Mouse (Mus musculus) granulocyte monocyte progenitor cell, adult 5-6 weeks (primary cell): ENCODE data around the gene Tnip2. TPM values are rescaled to one million over a fixed set of nuclear protein-coding genes. Genes with fewer than 3 reads are reported as not detected.

Experiments
- ATAC-seq: replicated peaks from 2 replicates; pipeline ENCODE4 v1.8.0; 2016; ENCODE audit warnings: mild to moderate bottlenecking, moderate TSS enrichment, inconsistent platforms; ENCODE audit not compliant: poor library complexity, severe bottlenecking
- total RNA-seq, 2 experiments: library from RNA; stranded (forward) in 1 of 2; stranded (reverse) in 1 of 2; fragments of 200-712, 200-1000 nt in 1 of 2; fragments of >200 nt in 1 of 2; fragmentation: Nextera tagmentation in 1 of 2; gene quantifications; 2 replicates each; pipeline ENCODE4 v1.2.3; 2014 to 2017

Gene Tnip2
- 11.8 and 16.2 TPM in 2 replicates for total RNA-seq (2014; fragmentation: Nextera tagmentation)
- total RNA-seq (2017) = 22.0 and 24.4 TPM in 2 replicates

DNA sequence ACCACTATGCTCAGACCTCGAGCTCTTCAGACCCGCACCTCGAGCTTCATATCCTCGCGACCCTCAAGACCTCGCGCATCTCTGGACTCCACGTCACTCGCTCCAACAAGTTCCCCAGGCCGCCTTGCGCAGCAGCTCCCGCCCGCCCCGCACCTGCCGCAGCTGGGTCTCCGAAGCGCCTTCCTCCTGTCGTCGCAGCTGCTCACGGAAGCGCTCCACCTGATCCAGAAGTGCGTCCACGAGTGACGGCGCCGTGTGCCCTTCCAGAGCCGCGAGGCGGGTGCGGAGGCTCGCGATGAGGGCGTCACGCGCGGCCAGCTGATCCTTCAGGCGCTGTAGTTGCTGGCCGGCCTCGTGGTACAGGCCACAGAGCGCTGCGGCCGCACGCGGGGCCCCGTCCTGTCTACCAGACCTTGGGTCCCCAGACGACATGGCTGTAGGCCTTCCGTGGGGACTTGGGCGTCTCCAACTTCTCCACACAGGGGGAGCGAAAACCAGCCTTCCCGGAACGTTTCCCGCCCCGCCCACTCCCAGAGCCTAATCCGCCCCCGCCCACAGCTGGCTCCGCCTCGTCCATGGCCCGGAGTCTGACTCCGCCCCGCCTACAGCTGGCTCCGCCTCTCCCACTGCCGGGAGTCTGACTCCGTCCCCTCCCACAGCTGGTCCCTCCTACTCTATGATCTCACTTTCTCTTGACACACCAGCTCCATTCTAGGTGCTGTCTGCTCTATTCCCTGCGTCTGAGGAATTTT lies at the start of gene Tnip2:
Gene Tnip2 (minus strand): TSS at position 526 of the 752 bp plus-strand sequence.
- ATAC-seq = peak; percentile 90

DNA sequence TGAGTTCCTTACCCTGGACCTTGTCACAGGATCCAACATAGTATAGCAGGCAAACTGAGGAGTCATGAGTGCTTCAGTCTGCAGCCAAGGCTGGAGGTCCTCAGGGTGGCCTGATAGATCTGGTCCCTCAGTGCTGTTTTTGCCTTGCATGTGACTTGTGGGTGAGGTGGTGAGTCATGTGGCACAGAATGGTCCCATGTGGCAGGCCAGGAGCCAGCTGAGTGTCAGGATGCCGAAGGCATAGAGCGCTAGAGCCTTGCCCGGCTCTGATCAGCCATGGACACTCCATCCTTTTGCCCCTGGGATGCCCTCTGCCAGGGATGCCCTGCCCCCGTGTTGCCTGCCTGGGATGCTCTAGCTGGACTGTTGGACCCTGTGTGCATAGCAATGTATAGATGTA lies 38.0 kb upstream of the Tnip2 start:
- no peak for ATAC-seq

DNA sequence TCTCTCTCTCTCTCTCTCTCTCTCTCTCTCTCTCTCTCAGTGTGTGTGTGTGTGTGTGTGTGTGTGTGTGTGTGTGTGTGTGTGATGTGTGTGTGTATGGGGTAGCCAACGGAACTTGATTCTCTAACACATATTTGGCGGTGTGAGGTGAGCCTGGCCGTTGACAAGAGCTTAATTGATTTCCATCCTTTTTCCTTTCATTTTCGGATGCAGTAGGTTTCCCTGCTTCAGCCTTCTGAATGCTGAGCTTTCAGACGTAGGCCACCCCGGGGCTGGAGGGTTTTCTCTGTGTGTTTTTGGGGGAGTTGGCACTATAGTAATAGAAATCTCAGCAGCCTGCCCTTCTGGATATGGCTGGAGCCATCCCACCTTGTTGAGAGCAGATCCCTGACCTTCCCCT lies 36.5 kb upstream of the Tnip2 start:
- no peak for ATAC-seq

DNA sequence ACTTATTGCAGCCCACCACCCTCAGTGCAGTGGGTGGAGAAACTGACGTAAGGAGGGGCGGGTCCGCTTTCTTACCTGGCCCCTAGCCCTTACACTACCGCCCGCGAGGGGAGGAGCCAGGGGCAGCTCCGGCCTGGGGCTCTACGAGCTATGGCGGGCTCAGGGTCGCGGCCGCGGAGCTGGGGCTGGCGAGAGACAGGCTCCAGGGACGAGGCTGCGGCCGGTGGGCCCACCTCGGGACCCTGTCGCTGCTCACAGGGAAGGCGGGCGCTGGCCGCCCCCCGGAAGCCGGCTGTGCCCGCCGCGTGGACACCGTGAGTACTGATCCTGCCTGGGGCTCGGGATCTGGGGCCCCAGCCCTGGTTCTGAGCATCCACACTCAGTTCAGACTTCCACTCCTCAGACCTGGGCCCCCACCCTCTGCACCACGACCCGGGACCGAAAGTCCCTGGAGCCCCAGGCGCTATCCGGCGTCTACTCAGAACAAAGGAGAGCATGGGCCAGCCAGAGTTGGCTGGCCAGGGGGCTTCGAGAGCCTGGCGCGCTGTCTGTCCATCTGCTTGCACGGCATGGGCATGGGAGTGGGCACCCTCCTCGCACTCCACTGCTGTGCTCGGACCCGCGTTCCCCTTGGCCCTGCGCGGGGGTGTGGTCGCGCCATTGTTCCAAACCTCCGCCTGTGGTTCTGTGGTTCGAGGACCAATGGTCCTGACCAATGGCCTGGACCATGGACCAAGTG lies 35.9 kb upstream of the Tnip2 start:
- peak; percentile 73 for ATAC-seq

DNA sequence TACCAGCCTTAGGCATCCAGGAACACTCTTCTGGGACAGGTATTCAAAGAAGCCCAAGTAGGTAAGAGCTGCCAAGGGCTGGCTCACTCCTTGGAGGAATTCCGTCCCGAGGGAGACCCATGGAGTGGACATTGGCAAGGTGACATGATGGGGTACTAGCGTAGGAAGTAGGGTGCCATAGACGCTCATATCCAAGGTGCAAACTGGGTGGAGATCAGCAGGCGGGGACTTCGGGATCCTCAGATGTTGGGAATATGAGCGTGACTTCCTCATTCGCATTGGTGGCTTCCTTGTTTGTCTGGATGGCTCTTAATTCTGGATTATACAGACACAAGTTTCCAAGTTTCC lies 35.3 kb upstream of the Tnip2 start:
- no peak for ATAC-seq

DNA sequence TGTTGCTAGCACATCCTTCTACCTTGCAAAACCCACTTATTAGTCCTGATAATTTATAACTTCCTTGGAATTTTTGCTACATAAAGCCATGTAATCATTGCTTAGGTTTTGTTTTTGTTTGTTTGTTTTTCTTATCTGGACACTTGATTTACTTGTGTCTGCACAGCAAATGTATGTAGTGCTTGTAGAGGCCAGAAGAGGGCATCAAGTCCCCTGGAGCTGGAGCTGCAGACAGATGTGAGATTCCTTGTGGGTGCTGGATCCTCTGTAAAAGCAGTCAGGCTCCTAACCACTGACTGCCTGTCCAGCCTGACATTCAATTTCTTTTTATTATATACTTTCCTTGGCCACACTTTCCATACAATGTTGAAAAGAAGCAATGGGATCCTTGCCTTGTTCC lies 33.6 kb upstream of the Tnip2 start:
- ATAC-seq = no peak

DNA sequence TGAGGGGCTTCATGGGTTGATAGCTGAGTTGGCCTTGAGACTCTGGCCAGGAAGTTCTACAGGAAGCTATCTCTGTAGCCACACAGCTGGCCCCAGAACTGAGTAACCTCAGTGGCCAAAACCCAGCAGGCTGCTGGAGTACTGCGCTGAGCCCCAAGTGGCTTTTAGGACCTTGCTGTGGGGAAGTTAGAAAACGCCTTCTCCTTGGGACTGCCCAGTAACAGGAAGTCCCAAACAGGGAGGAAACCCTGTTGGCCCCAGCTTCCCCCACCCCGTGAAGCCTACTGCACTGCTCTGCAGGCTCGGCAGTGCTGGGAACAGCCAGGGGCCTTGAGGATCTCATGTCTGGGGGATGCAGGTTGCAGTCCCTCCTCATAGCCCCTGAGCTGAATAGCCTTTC lies 29.3 kb upstream of the Tnip2 start:
- peak; percentile 77 for ATAC-seq

DNA sequence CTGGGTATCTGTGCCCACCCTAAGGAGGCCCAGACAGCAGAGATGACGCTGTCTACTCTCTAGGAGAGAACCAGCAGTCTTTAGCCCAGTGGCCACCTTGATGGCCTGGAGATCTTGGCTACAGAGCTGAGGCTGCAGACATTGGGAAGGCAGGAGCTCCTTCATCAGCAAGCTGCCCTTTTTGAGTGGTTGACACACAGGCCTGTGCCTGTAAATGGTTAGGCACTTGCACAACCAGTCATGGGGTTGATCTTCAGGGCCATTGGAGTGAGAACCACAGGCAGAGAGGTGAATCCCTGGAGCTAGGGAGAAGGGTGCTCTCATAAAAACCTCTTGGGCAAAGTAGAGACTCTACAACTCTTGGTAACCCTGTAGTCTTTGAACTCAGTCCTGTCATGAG lies 28.4 kb upstream of the Tnip2 start:
- ATAC-seq = 0 out of 2 replicates have a peak, but pooled peaks have one; percentile 16

DNA sequence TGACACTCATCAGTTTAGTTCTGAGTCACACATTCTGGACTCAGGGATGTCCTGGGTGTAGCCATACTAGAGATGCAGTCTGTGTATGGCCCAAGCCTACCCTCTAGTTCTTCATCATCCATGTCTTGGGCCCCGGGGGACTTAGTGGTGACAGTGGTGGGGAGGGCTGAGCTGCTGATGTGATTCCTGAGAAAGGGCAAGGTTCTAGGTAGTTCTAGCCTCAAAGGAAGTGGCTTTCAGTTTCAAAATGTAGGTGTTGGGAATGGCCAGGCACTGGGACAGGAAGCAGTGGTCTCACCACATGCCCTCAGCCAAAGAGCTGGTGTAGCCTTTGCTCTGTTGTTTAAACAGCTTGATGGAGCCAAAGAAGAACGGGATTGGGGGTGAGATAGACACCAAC lies 25.3 kb upstream of the Tnip2 start:
- ATAC-seq = no peak

DNA sequence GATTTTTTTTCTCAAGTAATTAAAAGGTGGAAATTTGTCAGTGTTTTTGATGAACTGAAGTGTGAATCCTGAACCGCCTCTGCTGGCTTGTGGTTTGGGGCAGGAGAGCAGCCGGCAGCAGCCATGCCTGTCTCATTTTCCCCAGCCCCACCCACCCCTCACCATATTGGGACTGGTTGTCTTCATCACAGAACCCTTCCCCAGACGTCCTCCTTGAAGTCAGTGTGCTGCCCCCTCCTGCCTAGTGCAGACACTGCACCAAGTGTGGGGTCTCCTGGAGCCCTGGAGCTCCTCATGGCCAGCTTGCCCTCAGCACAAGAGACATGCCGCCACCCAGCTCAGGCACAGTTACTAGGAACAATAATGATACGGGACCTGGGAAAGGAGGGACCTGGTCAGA lies 24.7 kb upstream of the Tnip2 start:
- ATAC-seq = peak; percentile 20; the same call in 1 of the 2 replicates

DNA sequence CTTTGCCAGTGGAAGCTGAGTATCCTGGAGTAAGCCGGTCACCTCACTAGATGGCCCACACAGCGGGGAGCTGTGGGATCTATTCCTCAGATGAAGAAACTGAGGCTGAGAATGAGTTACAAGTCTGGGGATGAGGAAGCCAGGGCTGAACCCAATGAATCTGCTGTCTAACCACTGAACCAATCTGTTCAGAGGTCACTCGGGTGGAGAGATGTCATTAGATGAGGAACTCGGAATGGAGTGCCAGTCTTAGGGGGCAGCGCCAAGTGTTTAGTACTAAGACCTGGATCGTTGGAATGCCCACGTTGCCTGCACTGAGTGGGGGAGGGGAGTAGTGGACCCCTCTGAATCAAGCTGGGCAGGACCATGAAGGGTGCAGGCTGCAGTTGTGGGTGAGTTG lies 24.3 kb upstream of the Tnip2 start:
- no peak for ATAC-seq

DNA sequence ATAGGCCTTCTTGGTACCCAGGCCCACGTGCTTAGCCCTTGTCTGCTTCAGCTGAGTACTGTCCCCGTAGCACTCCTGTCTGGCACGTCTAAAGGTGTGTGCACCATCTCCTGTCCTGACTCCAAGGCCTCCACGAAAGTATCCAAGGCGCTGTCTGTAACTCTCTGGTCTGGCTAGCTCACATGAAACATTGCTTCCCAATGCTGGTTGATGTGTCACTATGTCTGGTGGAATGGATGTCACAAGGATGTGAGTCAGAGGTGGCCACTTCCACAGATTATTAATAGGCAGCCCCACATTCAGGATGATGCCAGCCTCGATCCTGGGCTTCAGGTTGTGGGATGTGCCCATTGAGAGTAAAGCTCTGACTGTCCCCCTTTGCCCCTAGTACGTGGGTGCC lies 22.0 kb upstream of the Tnip2 start:
- ATAC-seq = no peak

DNA sequence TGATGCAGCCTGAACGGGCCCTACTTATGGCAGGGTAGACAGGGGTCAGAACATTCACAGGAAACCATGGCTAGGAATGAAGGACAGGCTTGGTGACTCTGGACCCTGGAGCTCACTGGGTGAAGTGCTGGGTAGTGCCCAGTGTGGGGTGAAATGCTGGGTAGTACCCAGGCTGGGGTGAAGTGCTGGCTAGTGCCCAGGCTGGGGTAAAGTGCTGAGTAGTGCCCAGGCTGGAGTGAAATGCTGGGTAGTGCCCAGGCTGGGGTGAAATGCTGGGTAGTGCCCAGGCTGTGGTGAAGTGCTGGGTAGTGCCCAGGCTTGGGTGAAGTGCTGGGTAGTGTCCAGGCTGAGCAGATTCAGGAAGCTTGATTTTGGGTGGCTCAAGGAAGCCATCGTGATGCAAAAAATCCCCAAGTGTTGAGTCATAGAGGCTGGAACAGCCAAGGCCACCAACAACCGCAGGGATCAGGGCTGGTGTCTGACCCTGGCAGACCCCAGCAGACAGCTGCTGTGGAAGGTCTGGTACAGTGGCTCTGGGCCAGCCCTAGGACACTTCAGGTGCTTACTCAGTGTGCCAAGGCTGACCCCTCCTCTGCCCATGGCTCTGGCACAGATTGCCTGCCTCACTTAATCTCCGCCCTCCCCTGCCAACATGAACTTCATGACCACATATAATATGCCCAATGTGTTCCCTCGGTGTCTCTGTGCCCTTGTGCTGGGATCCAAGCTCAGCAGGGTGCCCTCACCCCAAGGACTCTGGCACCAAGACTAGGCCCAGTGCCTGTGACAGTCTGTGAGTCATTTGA lies 21.2 kb upstream of the Tnip2 start:
- peak; percentile 38 for ATAC-seq

DNA sequence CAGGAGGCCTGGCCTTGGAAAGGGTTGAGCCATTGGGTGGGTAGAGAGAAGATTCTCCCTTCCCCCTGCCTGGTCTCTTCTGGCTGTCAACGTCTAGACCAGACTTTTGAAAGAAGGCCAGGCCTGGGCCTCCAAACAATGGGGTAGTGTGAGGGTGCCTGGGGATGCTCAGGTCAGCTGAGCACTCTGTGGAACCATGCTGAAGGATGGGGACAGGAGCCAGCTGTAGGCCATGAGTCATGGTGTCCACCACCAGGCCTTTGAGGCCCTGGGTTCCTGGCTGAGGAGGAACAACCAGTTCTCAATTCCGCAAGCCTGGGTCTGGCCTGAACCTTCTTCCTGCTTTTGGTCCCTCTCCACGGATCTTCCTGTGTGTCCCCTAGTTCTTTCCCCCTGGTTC lies 20.0 kb upstream of the Tnip2 start:
- peak; percentile 60 for ATAC-seq

DNA sequence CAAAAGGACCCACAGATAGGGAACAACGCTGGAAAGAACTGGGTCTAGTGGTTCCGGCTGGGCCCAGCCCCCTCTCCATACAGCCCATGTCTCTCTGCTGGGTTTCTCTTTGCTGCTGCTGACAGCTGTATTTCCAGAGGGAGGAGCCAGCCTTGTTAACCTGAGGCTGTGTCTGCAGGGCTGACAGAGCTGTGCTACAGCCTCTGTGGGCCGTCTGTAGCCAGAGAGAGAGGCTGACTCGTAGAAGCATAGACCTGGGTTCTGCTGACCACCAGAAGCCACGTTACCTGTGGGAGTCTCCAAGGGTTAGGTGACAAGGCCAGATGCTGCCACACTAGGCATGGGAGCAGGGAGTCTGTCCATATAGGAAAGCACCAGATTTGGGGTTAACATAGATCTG lies 19.3 kb upstream of the Tnip2 start:
- ATAC-seq = no peak

DNA sequence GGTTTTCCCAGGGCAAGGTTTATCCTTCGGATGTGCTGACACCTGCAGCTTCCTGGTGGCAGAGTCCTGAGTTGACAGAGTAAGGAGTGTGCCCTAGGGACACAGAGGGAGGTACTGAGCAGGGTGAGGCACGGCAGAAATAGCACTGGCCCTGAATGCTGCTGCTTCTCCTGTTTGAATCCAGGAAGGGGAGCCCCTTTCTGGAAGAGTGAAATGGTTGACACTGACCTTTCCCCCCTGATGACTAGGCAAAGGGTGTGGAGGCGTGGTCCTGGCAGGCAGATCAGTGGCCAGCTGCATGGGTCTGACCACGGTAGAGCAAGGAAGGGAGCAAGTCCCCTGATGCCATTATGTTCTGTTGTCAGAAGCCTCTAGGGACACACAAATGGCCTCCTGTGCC lies 16.9 kb upstream of the Tnip2 start:
- no peak for ATAC-seq

DNA sequence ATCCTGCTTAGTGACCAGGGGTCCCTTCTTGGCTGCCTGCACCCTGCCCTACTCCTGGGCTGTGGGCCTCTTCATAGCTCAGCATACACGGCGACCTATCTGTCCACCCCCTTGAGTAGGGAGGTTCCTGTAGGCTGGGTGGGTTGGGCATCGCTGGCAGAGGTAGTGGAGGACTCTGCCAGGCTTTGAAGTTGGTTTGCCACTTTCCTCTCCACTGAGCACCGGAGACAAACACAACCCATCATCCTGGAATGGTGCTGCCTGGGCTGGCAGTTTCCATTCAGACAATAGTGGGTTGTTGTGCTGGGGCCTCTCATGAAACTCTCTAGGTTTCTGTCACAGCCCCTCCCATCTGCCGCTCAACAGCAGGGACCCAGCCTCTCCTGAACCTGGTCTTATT lies 16.3 kb upstream of the Tnip2 start:
- ATAC-seq = no peak

DNA sequence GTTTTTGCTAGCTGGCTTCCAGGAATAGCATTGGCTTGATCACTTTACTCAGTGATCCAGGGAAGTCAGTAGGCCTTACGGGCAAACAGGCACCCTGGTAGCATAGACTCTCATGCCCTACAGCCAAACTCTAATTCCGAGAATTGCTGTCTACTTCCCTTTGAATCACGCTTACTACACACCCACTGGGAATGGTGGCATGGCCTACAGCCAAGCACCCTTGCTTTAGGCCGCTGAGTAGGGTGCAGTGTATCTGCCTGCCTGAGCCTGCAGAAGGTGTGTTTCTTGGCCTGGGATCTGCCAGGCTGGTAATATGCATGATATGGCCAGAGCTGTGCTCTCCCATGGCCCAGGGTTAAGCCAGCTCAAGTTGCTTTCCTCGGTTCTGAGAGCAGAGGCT lies 14.9 kb upstream of the Tnip2 start:
- ATAC-seq = no peak

DNA sequence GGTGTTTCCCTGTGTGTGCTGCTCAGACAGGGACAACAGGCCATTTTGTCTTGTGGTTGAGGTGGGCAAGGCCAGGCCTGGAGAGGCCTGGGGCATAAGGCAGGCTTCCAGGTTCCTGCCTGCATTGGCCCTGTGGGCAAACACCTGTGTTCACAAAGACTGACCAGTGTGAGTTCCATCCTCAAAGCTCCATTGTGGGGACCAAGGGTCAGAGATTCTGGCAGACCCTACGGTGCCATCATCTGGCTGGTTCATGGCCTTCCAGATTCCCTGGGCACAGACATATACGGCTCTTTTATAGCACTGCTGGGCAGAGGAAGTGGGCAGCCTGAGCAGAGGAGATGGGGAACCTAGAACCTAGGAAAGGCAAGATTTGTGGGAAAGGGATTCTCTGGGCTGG lies 13.6 kb upstream of the Tnip2 start:
- no peak for ATAC-seq

DNA sequence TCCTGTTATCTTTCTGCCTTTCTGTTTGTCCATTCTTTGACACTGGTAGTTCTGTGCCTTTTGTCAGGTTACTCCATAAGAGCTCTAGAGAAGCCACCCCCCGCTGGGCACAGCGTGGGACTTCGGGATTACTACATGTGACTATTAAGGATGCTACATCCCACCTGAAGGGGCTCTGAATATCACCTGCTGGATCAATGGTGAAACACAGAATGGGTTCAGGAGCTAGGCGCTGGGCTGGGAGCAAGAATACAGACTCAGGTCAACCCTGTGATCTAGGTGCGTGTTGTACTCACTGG lies 12.6 kb upstream of the Tnip2 start:
- ATAC-seq = no peak
